8 mouse cellular contexts compared by ENCODE assay signal in genomic region chr12:102702356-102703110, GRCm38 (mm10). TPM values are rescaled to one million over a fixed set of nuclear protein-coding genes. Genes with fewer than 3 reads are reported as not detected.
DNase-seq lines count a peak whose midpoint lies in the region; ATAC-seq and TF ChIP-seq lines count a peak whose summit lies in the region.

No protein-coding gene starts in this region.

- H3K9me3 ChIP-seq in embryonic facial prominence, embryonic 10.5 days, result no peaks in the 10 kb centered on the region
- H3K9me3 ChIP-seq in heart, embryonic 16.5 days (replicated peaks; ENCODE audit: control insufficient read depth, low read length), result no peaks in the 10 kb centered on the region
- no peaks in the 10 kb centered on the region for H3K9me3 ChIP-seq in lung, postnatal 0 days (ENCODE audit: low read length)

- H3K4me3 ChIP-seq in embryonic facial prominence, embryonic 10.5 days, result peak overlapping the region; percentile 77
- peak overlapping the region; percentile 68 for H3K4me3 ChIP-seq in heart, embryonic 16.5 days (ENCODE audit: low read length)
- H3K4me3 ChIP-seq in lung, postnatal 0 days (ENCODE audit: low read depth, low read length), result peak overlapping the region; percentile 21; the same call in 1 of the 2 replicates

- H3K36me3 ChIP-seq in embryonic facial prominence, embryonic 10.5 days (replicated peaks), result 0 out of 2 replicates have a peak, but pooled peaks cover 4% of the 10 kb centered on the region
- H3K36me3 ChIP-seq in heart, embryonic 16.5 days (ENCODE audit: control insufficient read depth, insufficient read depth), result no peaks in the 10 kb centered on the region
- H3K36me3 ChIP-seq in lung, postnatal 0 days (ENCODE audit: insufficient read depth, low read length), result no peaks in the 10 kb centered on the region

- H3K27ac ChIP-seq in embryonic facial prominence, embryonic 10.5 days (replicated peaks), result peak overlapping the region; percentile 71
- peak overlapping the region; percentile 64 for H3K27ac ChIP-seq in heart, embryonic 16.5 days (ENCODE audit: low read length)
- peak overlapping the region; percentile 76 for H3K27ac ChIP-seq in lung, postnatal 0 days (ENCODE audit: low read length)

- TF ChIP-seq CTCF in lung, postnatal 0 days (IDR thresholded peaks at IDR 0.05), result peak; percentile 76

- H3K4me2 ChIP-seq in heart, embryonic 16.5 days (ENCODE audit: low read depth, low read length), result peak overlapping the region; percentile 86
- peak overlapping the region; percentile 99 for H3K4me2 ChIP-seq in lung, postnatal 0 days (replicated peaks; ENCODE audit: low read depth, low read length)

- H3K27me3 ChIP-seq in embryonic facial prominence, embryonic 10.5 days (replicated peaks; ENCODE audit: low read depth, poor library complexity, severe bottlenecking), result peaks cover 17% of the 10 kb centered on the region
- H3K27me3 ChIP-seq in heart, embryonic 16.5 days (ENCODE audit: control insufficient read depth, insufficient read depth, low read length), result no peaks in the 10 kb centered on the region
- H3K27me3 ChIP-seq in lung, postnatal 0 days (replicated peaks; ENCODE audit: insufficient read depth, low read length), result no peaks in the 10 kb centered on the region

- WGBS in embryonic facial prominence, embryonic 10.5 days, result 6% methylated on average over 15 of the region's 15 CpGs
- whole genome bisulfite sequencing in heart, embryonic 16.5 days, result 6% methylated on average over 15 of the region's 15 CpGs
- 10% methylated on average over 15 of the region's 15 CpGs for WGBS in lung, postnatal 0 days

- TF ChIP-seq EP300 in lung, postnatal 0 days (IDR thresholded peaks at IDR 0.05), result 0 out of 2 replicates have a peak, but pooled peaks have one; percentile 35

- no peak for ATAC-seq in heart, embryonic 16.5 days (replicated peaks; ENCODE audit: extremely low read depth, insufficient read depth, low FRiP score)
- ATAC-seq in lung, postnatal 0 days, result no peak

- peak overlapping the region; percentile 65 for H3K9ac ChIP-seq in heart, embryonic 16.5 days (ENCODE audit: low read length)
- H3K9ac ChIP-seq in lung, postnatal 0 days (replicated peaks; ENCODE audit: low read depth), result 0 out of 2 replicates have a peak overlapping the region, but pooled peaks have one; percentile 5

- H3K4me1 ChIP-seq in embryonic facial prominence, embryonic 10.5 days, result peaks cover 77% of the 10 kb centered on the region
- H3K4me1 ChIP-seq in heart, embryonic 16.5 days (ENCODE audit: control insufficient read depth, insufficient read depth, low read length), result peaks cover 39% of the 10 kb centered on the region
- H3K4me1 ChIP-seq in lung, postnatal 0 days (ENCODE audit: insufficient read depth, low read depth, low read length), result peaks cover 27% of the 10 kb centered on the region; the same call in 1 of the 2 replicates

- DNase-seq in CD4-positive, CD25-positive, alpha-beta regulatory T cell, adult 2 months (ENCODE audit: low read depth, low spot score), result peak; percentile 92
- peak; percentile 89 for DNase-seq in adrenal gland, postnatal 10 days
- DNase-seq in embryonic facial prominence, embryonic 10.5 days (ENCODE audit: low spot score), result peak; percentile 85
- peak; percentile 82 to 98 for DNase-seq in kidney, postnatal 25 days
- peak; percentile 93 for DNase-seq in lung, postnatal 0 days (ENCODE audit: low spot score)
- peak; percentile 92 for DNase-seq in retina, embryonic 14.5 days (ENCODE audit: low spot score)
- peak; percentile 90 for DNase-seq in urinary bladder, postnatal 14 days (ENCODE audit: low spot score)

RNA-seq across cellular contexts. Expression of gene Itpk1, which starts 2.2 kb away (rescaled TPM):
- 10 to 100 TPM; 98.3 to 99.2 TPM for total RNA-seq in adrenal gland, postnatal 10 days (2021)
- polyA plus RNA-seq in embryonic facial prominence, embryonic 10.5 days (2016; fragmentation: Nextera tagmentation; extraction: Ambion mirVana), result 13.7 and 17.7 TPM in 2 replicates
- polyA plus RNA-seq in heart, embryonic 16.5 days (2015; fragmentation: Nextera tagmentation; extraction: Ambion mirVana), result 7.2 and 8.8 TPM in 2 replicates
- polyA plus RNA-seq in lung, postnatal 0 days (2015; fragmentation: Nextera tagmentation; extraction: Ambion mirVana), result 9.7 and 10.9 TPM in 2 replicates

RNA-seq across cellular contexts. Expression of gene Moap1, which starts 40.9 kb away (rescaled TPM):
- total RNA-seq in adrenal gland, postnatal 10 days (2021), result 1 to 10 TPM; 6.4 to 9.2 TPM
- 35.4 and 36.9 TPM in 2 replicates for polyA plus RNA-seq in embryonic facial prominence, embryonic 10.5 days (2016; fragmentation: Nextera tagmentation; extraction: Ambion mirVana)
- 19.0 and 19.5 TPM in 2 replicates for polyA plus RNA-seq in heart, embryonic 16.5 days (2015; fragmentation: Nextera tagmentation; extraction: Ambion mirVana)
- 9.7 and 10.1 TPM in 2 replicates for polyA plus RNA-seq in lung, postnatal 0 days (2015; fragmentation: Nextera tagmentation; extraction: Ambion mirVana)

RNA-seq across cellular contexts. Expression of gene Tmem251, which starts 41.0 kb away (rescaled TPM):
- total RNA-seq in adrenal gland, postnatal 10 days (2021), result 1 to 10 TPM; 4.6 to 5.1 TPM
- 9.7 and 11.2 TPM in 2 replicates for polyA plus RNA-seq in embryonic facial prominence, embryonic 10.5 days (2016; fragmentation: Nextera tagmentation; extraction: Ambion mirVana)
- 7.7 and 8.3 TPM in 2 replicates for polyA plus RNA-seq in heart, embryonic 16.5 days (2015; fragmentation: Nextera tagmentation; extraction: Ambion mirVana)
- polyA plus RNA-seq in lung, postnatal 0 days (2015; fragmentation: Nextera tagmentation; extraction: Ambion mirVana), result 9.9 and 12.5 TPM in 2 replicates

RNA-seq across cellular contexts. Expression of gene Gm28051, which starts 55.0 kb away (rescaled TPM):
- not detected for total RNA-seq in adrenal gland, postnatal 10 days (2021)
- polyA plus RNA-seq in embryonic facial prominence, embryonic 10.5 days (2016; fragmentation: Nextera tagmentation; extraction: Ambion mirVana), result not detected in 2 replicates
- polyA plus RNA-seq in heart, embryonic 16.5 days (2015; fragmentation: Nextera tagmentation; extraction: Ambion mirVana), result not detected in 2 replicates
- not detected in 2 replicates for polyA plus RNA-seq in lung, postnatal 0 days (2015; fragmentation: Nextera tagmentation; extraction: Ambion mirVana)

RNA-seq across cellular contexts. Expression of gene Gon7, which starts 55.1 kb away (rescaled TPM):
- total RNA-seq in adrenal gland, postnatal 10 days (2021), result 10 to 100 TPM; 12.7 to 12.9 TPM
- polyA plus RNA-seq in embryonic facial prominence, embryonic 10.5 days (2016; fragmentation: Nextera tagmentation; extraction: Ambion mirVana), result 49.3 and 53.7 TPM in 2 replicates
- polyA plus RNA-seq in heart, embryonic 16.5 days (2015; fragmentation: Nextera tagmentation; extraction: Ambion mirVana), result 20.0 and 27.2 TPM in 2 replicates
- 15.1 and 17.6 TPM in 2 replicates for polyA plus RNA-seq in lung, postnatal 0 days (2015; fragmentation: Nextera tagmentation; extraction: Ambion mirVana)

Comparison
In these comparisons a context has a peak if more than half of its experiments do, and no peak if none do; other contexts are left out.
1. H3K4me3 ChIP-seq: peak in every context shown above with its lines; median percentile 77 in embryonic facial prominence, embryonic 10.5 days; 68 in heart, embryonic 16.5 days; 21 in lung, postnatal 0 days.